ENCODE assay signal across 23 mouse cellular contexts in genomic region chr15:63557816-63558215, GRCm38 (mm10).
DNase-seq lines count a peak whose midpoint lies in the region; ATAC-seq and TF ChIP-seq lines count a peak whose summit lies in the region.
"Had no signal": no experiment of that assay in that cellular context is flagged by ENCODE, and none has a peak within 500 bp of the region (broad histone marks: within the 10 kb centered on the region; RNA-seq: fewer than 3 reads in every experiment).

No protein-coding gene starts in this region.

- H3K79me3 ChIP-seq in C2C12 (ENCODE audit: low read depth): no peaks in the 10 kb centered on the region

- no peak overlapping the region for H3ac ChIP-seq in C2C12 (ENCODE audit: control insufficient read depth, insufficient read length, low read depth)

- H3K4me3 ChIP-seq in C2C12 (ENCODE audit: insufficient read depth, poor library complexity, severe bottlenecking): no peak overlapping the region
- H3K4me3 ChIP-seq: embryonic facial prominence, embryonic 10.5 days; embryonic facial prominence, embryonic 13.5 days; erythroblast, embryonic 14.5 days; forebrain, embryonic 10.5 days; forebrain, embryonic 13.5 days; hindbrain, embryonic 12.5 days; hindbrain, embryonic 15.5 days had no signal

- DNase-seq in 3T3-L1 (ENCODE audit: low read depth, low spot score): peak; percentile 71
- peak; percentile 84 for DNase-seq in fibroblast of lung, adult 2 months (ENCODE audit: low read depth)
- DNase-seq in cerebellum, postnatal 4 days (ENCODE audit: low spot score in 2 of 2): no peak
- DNase-seq in retina, embryonic 14.5 days (ENCODE audit: low spot score): no peak
- DNase-seq: cerebellum, adult 11 months; cerebellum, adult 2 months; cerebellum, adult 9-11 months; cerebellum, postnatal 25 days; embryo, embryonic 11 days; gastrocnemius, postnatal 14 days; heart, adult 11 months; kidney, adult 18-20 months had no signal

- H3K79me2 ChIP-seq in C2C12 (ENCODE audit: control insufficient read depth, insufficient read depth): no peaks in the 10 kb centered on the region

- no peaks in the 10 kb centered on the region for H3K27me3 ChIP-seq in C2C12 (ENCODE audit: control insufficient read depth, insufficient read depth, insufficient read length)
- H3K27me3 ChIP-seq: embryonic facial prominence, embryonic 13.5 days; forebrain, embryonic 13.5 days; hindbrain, embryonic 12.5 days; hindbrain, embryonic 15.5 days had no signal

- no peaks in the 10 kb centered on the region for H3K36me3 ChIP-seq in C2C12 (ENCODE audit: control insufficient read depth, insufficient read depth)
- H3K36me3 ChIP-seq: embryonic facial prominence, embryonic 10.5 days; embryonic facial prominence, embryonic 13.5 days; forebrain, embryonic 10.5 days; hindbrain, embryonic 12.5 days; hindbrain, embryonic 15.5 days had no signal

- ATAC-seq in inflammation-experienced regulatory T-cells, adult 6 months: no peak
- ATAC-seq: forebrain, embryonic 13.5 days; forebrain, embryonic 16.5 days; intestine, embryonic 16.5 days had no signal

- no peak for TF ChIP-seq CTCF in C2C12 (IDR thresholded peaks at IDR 0.05; ENCODE audit: control insufficient read depth, insufficient read depth, insufficient read length)

TF ChIP-seq in C2C12, 6 proteins besides CTCF, POLR2A, EP300 and RAD21:
- TF ChIP-seq MAX (IDR thresholded peaks at IDR 0.05) (no peak), CEBPB (IDR thresholded peaks at IDR 0.05; ENCODE audit: low read depth) (peak; percentile 79)

Comparison
In these comparisons a context has a peak if more than half of its experiments do, and no peak if none do; other contexts are left out.
1. DNase-seq: peak in 3T3-L1 (single experiment) and fibroblast of lung, adult 2 months (single experiment); none in cerebellum, postnatal 4 days (0 of 2) and retina, embryonic 14.5 days (single experiment).